Comparison of ENCODE assay signal across 13 mouse cellular contexts in the genomic region with DNA sequence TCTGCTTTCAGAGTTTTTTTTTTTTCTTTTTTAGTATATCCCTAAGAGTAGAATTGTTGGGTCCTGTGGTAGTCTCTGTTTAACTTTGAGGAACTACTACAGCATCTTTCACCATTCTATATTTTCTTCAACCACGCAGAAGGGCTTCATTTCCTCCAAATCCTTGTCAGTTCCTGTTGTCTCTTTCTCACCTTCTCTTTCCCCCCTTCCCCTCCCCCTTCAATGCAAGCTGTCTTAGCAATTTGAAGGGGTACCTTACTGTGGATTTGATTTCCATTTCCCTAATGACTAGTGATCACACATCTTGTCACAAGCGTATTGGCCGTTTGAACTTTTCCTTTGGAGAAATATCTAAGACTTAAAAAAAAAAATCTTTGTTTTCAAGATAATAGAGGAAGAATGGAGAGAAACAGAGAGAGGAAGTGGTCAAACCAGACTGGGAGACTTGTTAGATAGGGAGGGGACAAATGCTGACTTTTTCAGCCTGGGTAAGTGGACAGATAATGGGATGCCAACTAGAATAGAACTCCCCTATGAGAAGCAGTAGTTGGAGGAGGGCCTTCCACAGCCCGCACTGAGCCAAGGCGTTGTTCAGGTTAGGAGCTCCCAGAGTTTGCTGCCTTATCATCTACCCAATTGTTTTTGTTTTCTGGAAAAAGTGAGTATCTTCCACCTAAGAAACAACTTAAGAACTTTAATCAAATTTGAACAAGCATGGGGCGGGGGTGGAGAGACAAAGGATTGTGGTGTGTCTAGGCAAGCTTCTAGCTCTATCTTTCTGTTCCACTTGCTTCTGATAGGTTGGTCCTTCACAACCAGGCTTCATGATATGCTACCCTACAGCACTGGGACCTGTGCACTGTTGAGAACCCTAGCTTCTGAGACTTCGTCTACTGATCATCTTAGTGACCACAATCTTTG.
DNase-seq lines count a peak whose midpoint lies in the region; ATAC-seq and TF ChIP-seq lines count a peak whose summit lies in the region.
"Had no signal": no experiment of that assay in that cellular context is flagged by ENCODE, and none has a peak within 500 bp of the region (broad histone marks: within the 10 kb centered on the region; RNA-seq: fewer than 3 reads in every experiment).

No protein-coding gene starts in this region.

- peaks cover 29% of the 10 kb centered on the region for H3K4me1 ChIP-seq in liver, embryonic 13.5 days (replicated peaks)
- no peaks in the 10 kb centered on the region for H3K4me1 ChIP-seq in small intestine, adult 2 months (ENCODE audit: control insufficient read depth, insufficient read depth, insufficient read length, low read length)
- no peaks in the 10 kb centered on the region for H3K4me1 ChIP-seq in embryonic facial prominence, embryonic 10.5 days
- H3K4me1 ChIP-seq in intestine, embryonic 15.5 days (replicated peaks): no peaks in the 10 kb centered on the region
- H3K4me1 ChIP-seq in midbrain, embryonic 13.5 days (replicated peaks): no peaks in the 10 kb centered on the region
- H3K4me1 ChIP-seq: limb, embryonic 13.5 days had no signal

- H3K4me2 ChIP-seq in liver, embryonic 13.5 days: peak overlapping the region; percentile 40
- no peak overlapping the region for H3K4me2 ChIP-seq in intestine, embryonic 15.5 days (replicated peaks)
- H3K4me2 ChIP-seq in midbrain, embryonic 13.5 days (replicated peaks): no peak overlapping the region
- H3K4me2 ChIP-seq: limb, embryonic 13.5 days had no signal

- no peak for TF ChIP-seq POLR2A in small intestine, adult 2 months (IDR thresholded peaks at IDR 0.05; ENCODE audit: low read depth, low read length)

- ATAC-seq in liver, embryonic 13.5 days (ENCODE audit: low read depth): peak; percentile 96
- ATAC-seq in intestine, embryonic 15.5 days: no peak
- ATAC-seq in midbrain, embryonic 13.5 days: no peak

- peak; percentile 13 for DNase-seq in layer of hippocampus, adult 9-11 months
- no peak for DNase-seq in layer of hippocampus, postnatal 36 days
- DNase-seq in c-Kit-positive CD71-positive TER-119-positive erythroid progenitor cells, embryonic 14.5 days (ENCODE audit: low spot score): peak; percentile 53
- peak; percentile 27 for DNase-seq in liver, embryonic 13.5 days
- DNase-seq in embryonic facial prominence, embryonic 10.5 days (ENCODE audit: low spot score): no peak
- DNase-seq: kidney, postnatal 36 days; lung, postnatal 14 days; right cerebral cortex, postnatal 4 days had no signal

- no peak overlapping the region for H3K4me3 ChIP-seq in liver, embryonic 13.5 days (replicated peaks)
- no peak overlapping the region for H3K4me3 ChIP-seq in small intestine, adult 2 months (ENCODE audit: low read depth, low read length)
- H3K4me3 ChIP-seq in embryonic facial prominence, embryonic 10.5 days: no peak overlapping the region
- H3K4me3 ChIP-seq in intestine, embryonic 15.5 days (replicated peaks): no peak overlapping the region
- H3K4me3 ChIP-seq in midbrain, embryonic 13.5 days (replicated peaks): no peak overlapping the region
- H3K4me3 ChIP-seq: limb, embryonic 13.5 days had no signal

- TF ChIP-seq CTCF in small intestine, adult 2 months (IDR thresholded peaks at IDR 0.05; ENCODE audit: extremely low read depth, insufficient read length, insufficient replicate concordance, low read depth, low read length): no peak

- peak overlapping the region; percentile 75 for H3K27ac ChIP-seq in liver, embryonic 13.5 days
- peak overlapping the region; percentile 22; the same call in 1 of the 2 replicates for H3K27ac ChIP-seq in small intestine, adult 2 months (ENCODE audit: insufficient read depth, low read depth, low read length)
- H3K27ac ChIP-seq in embryonic facial prominence, embryonic 10.5 days (replicated peaks): no peak overlapping the region
- H3K27ac ChIP-seq in intestine, embryonic 15.5 days: no peak overlapping the region
- H3K27ac ChIP-seq in midbrain, embryonic 13.5 days: no peak overlapping the region
- H3K27ac ChIP-seq: limb, embryonic 13.5 days; stomach, postnatal 0 days had no signal

- no peak overlapping the region for H3K9ac ChIP-seq in liver, embryonic 13.5 days
- no peak overlapping the region for H3K9ac ChIP-seq in intestine, embryonic 15.5 days
- H3K9ac ChIP-seq in midbrain, embryonic 13.5 days (replicated peaks): no peak overlapping the region
- H3K9ac ChIP-seq: limb, embryonic 13.5 days had no signal

- no peaks in the 10 kb centered on the region for H3K27me3 ChIP-seq in liver, embryonic 13.5 days
- H3K27me3 ChIP-seq in small intestine, adult 2 months (ENCODE audit: control insufficient read depth, insufficient read depth, low read length): no peaks in the 10 kb centered on the region
- peaks cover 57% of the 10 kb centered on the region for H3K27me3 ChIP-seq in embryonic facial prominence, embryonic 10.5 days (replicated peaks; ENCODE audit: low read depth, poor library complexity, severe bottlenecking)
- no peaks in the 10 kb centered on the region for H3K27me3 ChIP-seq in intestine, embryonic 15.5 days (replicated peaks)
- no peaks in the 10 kb centered on the region; the same call in 1 of the 2 replicates for H3K27me3 ChIP-seq in midbrain, embryonic 13.5 days
- H3K27me3 ChIP-seq: limb, embryonic 13.5 days had no signal

- no peaks in the 10 kb centered on the region for H3K36me3 ChIP-seq in liver, embryonic 13.5 days
- no peaks in the 10 kb centered on the region for H3K36me3 ChIP-seq in small intestine, adult 2 months (ENCODE audit: control insufficient read depth, insufficient read depth, low read length)
- no peaks in the 10 kb centered on the region for H3K36me3 ChIP-seq in embryonic facial prominence, embryonic 10.5 days (replicated peaks)
- H3K36me3 ChIP-seq in intestine, embryonic 15.5 days: no peaks in the 10 kb centered on the region
- H3K36me3 ChIP-seq in midbrain, embryonic 13.5 days: no peaks in the 10 kb centered on the region
- H3K36me3 ChIP-seq: limb, embryonic 13.5 days had no signal

- 30% methylated on average over 7 of the region's 7 CpGs for WGBS in liver, embryonic 13.5 days (ENCODE audit: insufficient replicate concordance)
- 79% methylated on average over 7 of the region's 7 CpGs for WGBS in small intestine, adult 2 months
- 87% methylated on average over 7 of the region's 7 CpGs for WGBS in embryonic facial prominence, embryonic 10.5 days
- 86% methylated on average over 7 of the region's 7 CpGs for WGBS in intestine, embryonic 15.5 days
- 86% methylated on average over 7 of the region's 7 CpGs for WGBS in midbrain, embryonic 13.5 days

- no peaks in the 10 kb centered on the region for H3K9me3 ChIP-seq in liver, embryonic 13.5 days (replicated peaks)
- H3K9me3 ChIP-seq in embryonic facial prominence, embryonic 10.5 days: no peaks in the 10 kb centered on the region
- no peaks in the 10 kb centered on the region for H3K9me3 ChIP-seq in intestine, embryonic 15.5 days
- no peaks in the 10 kb centered on the region for H3K9me3 ChIP-seq in midbrain, embryonic 13.5 days
- H3K9me3 ChIP-seq: limb, embryonic 13.5 days had no signal

Comparison
In these comparisons a context has a peak if more than half of its experiments do, and no peak if none do; other contexts are left out.
1. DNase-seq: peak in layer of hippocampus, adult 9-11 months (single experiment), c-Kit-positive CD71-positive TER-119-positive erythroid progenitor cells, embryonic 14.5 days (single experiment) and liver, embryonic 13.5 days (single experiment); none in layer of hippocampus, postnatal 36 days (0 of 2) and embryonic facial prominence, embryonic 10.5 days (single experiment).
2. H3K27ac ChIP-seq: peak in liver, embryonic 13.5 days (single experiment) and small intestine, adult 2 months (single experiment); none in embryonic facial prominence, embryonic 10.5 days (single experiment), intestine, embryonic 15.5 days (single experiment) and midbrain, embryonic 13.5 days (single experiment).